Mouse (Mus musculus) embryonic facial prominence, embryonic 11.5 days (tissue): ENCODE measurements at regions not wholly inside any gene's neighbourhood (a gene's known extent, or its start where the extent isn't known, plus 50 kb on each side); places are given as distances from the start of the nearest gene placed in this dataset.

Experiments used
- ATAC-seq: fragments of 200-750 bp; cut with Nextera tagmentation; replicated peaks from 2 replicates; pipeline ENCODE4 v1.8.0; 2017; ENCODE audit warnings: low read depth; ENCODE audit not compliant: insufficient number of reproducible peaks, low FRiP score, low TSS enrichment
- DNase-seq: peaks from one replicate; pipeline ENCODE4 v3.0.0-alpha.2; 2015; ENCODE audit warnings: low spot score
- H3K27ac ChIP-seq: fragments of 300-500 bp; sonication (generic); replicated peaks from 2 replicates; pipeline ENCODE4 v1.5.1; 2014; ENCODE audit warnings: mild to moderate bottlenecking, low read depth, low read length, control low read depth
- H3K27me3 ChIP-seq: fragments of 300-500 bp; sonication (generic); 2 replicates; pipeline ENCODE4 v1.6.1; 2014; ENCODE audit warnings: mild to moderate bottlenecking, low read length, moderate library complexity, mixed read lengths; ENCODE audit not compliant: control insufficient read depth, insufficient read depth
- H3K36me3 ChIP-seq: fragments of 300-500 bp; sonication (generic); replicated peaks from 2 replicates; pipeline ENCODE4 v1.6.1; 2014; ENCODE audit warnings: low read depth, mild to moderate bottlenecking, low read length, moderate library complexity, mixed read lengths; ENCODE audit not compliant: control insufficient read depth, insufficient read depth
- H3K4me1 ChIP-seq: fragments of 300-500 bp; sonication (generic); 2 replicates; pipeline ENCODE4 v1.6.1; 2014; ENCODE audit warnings: low read length, mixed read lengths; ENCODE audit not compliant: control insufficient read depth, insufficient read depth
- H3K4me2 ChIP-seq: fragments of 300-500 bp; sonication (generic); 2 replicates; pipeline ENCODE4 v1.6.1; 2014; ENCODE audit warnings: low read depth, mild to moderate bottlenecking, control low read depth, low read length, moderate library complexity
- H3K4me3 ChIP-seq: fragments of 300-500 bp; sonication (generic); 2 replicates; pipeline ENCODE4 v1.5.1; 2014; ENCODE audit warnings: low read depth, low read length, control low read depth
- H3K9ac ChIP-seq: fragments of 300-500 bp; sonication (generic); replicated peaks from 2 replicates; pipeline ENCODE4 v1.6.1; 2014; ENCODE audit warnings: mild to moderate bottlenecking, control low read depth, low read length
- H3K9me3 ChIP-seq: fragments of 300-500 bp; sonication (generic); replicated peaks from 2 replicates; pipeline ENCODE4 v1.6.1; 2016; ENCODE audit warnings: mild to moderate bottlenecking, low read length, inconsistent platforms, mixed read lengths; ENCODE audit not compliant: control insufficient read depth
- WGBS: fragments of 180-500 bp; shearing (Covaris S2); extraction: QIAGEN DNeasy Blood & Tissue Kit; methylation state at CpG from one replicate; pipeline ENCODE4 v1.1.7; 2014; 5-methylcytosine and 5-hydroxymethylcytosine counted together

DNA sequence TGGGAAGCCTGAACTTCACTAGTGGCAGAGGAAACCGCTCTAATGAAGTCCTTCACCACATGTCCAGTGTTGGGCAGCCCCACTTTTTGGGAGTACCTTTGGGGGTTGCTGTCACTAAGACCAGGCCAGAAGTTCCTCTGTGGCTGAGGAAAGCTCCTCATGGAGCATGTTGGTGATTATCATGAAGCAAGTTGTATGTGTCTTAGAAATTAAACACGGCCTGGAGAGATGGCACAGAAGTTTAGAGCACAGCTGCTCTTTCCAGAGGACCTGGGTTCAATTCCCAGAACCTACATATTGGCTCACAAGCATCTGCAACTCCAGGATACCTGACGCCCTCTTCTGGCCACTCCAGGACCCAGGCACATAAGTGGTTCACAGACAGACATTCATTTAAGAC is 254.4 kb downstream of the Bcl11a start:
- no peak overlapping the region for H3K4me3 ChIP-seq
- no peaks in the 10 kb centered on the region for H3K9me3 ChIP-seq
- 89% methylated on average over 3 of the region's 3 CpGs for WGBS

DNA sequence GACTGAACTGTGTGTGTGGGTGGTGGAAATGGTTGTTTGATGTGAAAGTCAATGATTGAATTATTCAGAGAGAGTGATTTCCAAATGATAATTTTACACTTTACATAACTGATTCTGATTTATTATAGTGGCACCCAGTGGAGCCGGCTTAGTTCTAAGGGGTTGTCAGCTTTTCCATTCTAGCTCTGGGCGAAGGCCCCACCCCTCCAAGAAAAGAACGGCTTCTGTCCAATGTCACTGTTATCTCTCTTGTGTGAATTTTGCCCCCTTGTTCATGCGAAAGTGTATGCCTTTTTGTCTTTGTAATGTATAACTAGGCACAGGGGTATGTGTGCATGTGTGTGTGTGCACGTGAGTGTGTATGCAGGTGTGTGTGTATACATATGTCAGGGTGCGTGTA is 255.3 kb downstream of the Bcl11a start:
- DNase-seq (no peak), ATAC-seq (no peak)
- no peak overlapping the region for H3K4me3 ChIP-seq
- H3K27me3 ChIP-seq = no peaks in the 10 kb centered on the region
- no peak overlapping the region for H3K9ac ChIP-seq
- 92% methylated on average over 6 of the region's 6 CpGs for WGBS
- H3K4me2 ChIP-seq = no peak overlapping the region
- no peaks in the 10 kb centered on the region for H3K36me3 ChIP-seq
- H3K27ac ChIP-seq = no peak overlapping the region
- no peaks in the 10 kb centered on the region for H3K9me3 ChIP-seq
- no peaks in the 10 kb centered on the region for H3K4me1 ChIP-seq

More for the DNA sequence above, 254.4 kb downstream of the Bcl11a start:
- Histone ChIP-seq H3K36me3 (no peaks in the 10 kb centered on the region), H3K9ac (no peak overlapping the region), H3K27ac (no peak overlapping the region), H3K4me1 (no peaks in the 10 kb centered on the region), H3K4me2 (no peak overlapping the region), H3K27me3 (no peaks in the 10 kb centered on the region)
- ATAC-seq (no peak), DNase-seq (no peak)

DNA sequence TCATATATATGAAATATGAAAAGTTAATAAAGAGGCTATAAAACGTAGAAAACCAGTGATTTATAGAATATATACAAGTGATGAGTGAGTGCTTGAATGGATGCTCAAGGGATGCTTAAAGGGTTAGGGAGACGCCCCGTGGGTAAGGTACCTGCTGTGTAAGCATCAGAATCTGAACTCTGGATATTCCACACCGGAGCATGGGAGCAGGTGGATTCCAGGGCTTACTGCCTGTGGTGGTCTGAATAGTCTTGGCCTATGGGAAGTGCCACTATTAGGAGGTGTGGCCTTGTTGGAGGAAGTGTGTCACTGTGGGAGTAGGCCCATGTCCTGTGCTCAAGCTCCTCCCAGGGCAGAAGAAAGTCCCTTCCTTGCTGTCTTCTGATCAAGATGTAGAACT is 257.4 kb downstream of the Bcl11a start:
- H3K4me1 ChIP-seq = no peaks in the 10 kb centered on the region
- no peak for DNase-seq
- no peak for ATAC-seq
- H3K36me3 ChIP-seq = no peaks in the 10 kb centered on the region
- H3K4me2 ChIP-seq = no peak overlapping the region
- H3K4me3 ChIP-seq = no peak overlapping the region
- no peaks in the 10 kb centered on the region for H3K27me3 ChIP-seq
- H3K9ac ChIP-seq = no peak overlapping the region
- WGBS = 91% methylated on average over 4 of the region's 4 CpGs
- no peaks in the 10 kb centered on the region for H3K9me3 ChIP-seq
- H3K27ac ChIP-seq = no peak overlapping the region

DNA sequence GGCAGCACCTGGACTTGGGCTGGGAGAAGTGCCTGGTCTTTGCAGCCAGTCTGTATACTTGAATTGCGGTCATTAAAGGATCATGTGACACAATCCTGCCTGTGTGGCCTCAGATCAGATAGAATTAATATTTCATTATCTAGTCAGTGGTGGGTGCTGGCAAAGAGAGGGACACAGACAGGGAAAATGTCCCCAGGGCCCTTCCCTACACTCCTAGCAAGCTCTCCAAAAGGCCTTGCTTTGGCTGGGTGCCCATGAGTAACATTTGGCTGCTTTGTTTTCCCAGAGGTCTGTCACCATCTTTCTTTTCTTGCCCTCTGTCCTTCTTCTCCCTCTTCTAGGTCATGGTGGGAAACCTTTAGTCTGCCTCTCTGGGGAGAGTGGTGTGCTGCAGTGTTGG is 260.3 kb downstream of the Bcl11a start:
- ATAC-seq = no peak
- H3K4me2 ChIP-seq = no peak overlapping the region
- H3K27me3 ChIP-seq = no peaks in the 10 kb centered on the region
- no peaks in the 10 kb centered on the region for H3K4me1 ChIP-seq
- DNase-seq = no peak
- no peaks in the 10 kb centered on the region for H3K36me3 ChIP-seq
- 88% methylated on average over 1 of the region's 1 CpGs for WGBS
- no peaks in the 10 kb centered on the region for H3K9me3 ChIP-seq
- no peak overlapping the region for H3K9ac ChIP-seq
- H3K27ac ChIP-seq = no peak overlapping the region
- no peak overlapping the region for H3K4me3 ChIP-seq

DNA sequence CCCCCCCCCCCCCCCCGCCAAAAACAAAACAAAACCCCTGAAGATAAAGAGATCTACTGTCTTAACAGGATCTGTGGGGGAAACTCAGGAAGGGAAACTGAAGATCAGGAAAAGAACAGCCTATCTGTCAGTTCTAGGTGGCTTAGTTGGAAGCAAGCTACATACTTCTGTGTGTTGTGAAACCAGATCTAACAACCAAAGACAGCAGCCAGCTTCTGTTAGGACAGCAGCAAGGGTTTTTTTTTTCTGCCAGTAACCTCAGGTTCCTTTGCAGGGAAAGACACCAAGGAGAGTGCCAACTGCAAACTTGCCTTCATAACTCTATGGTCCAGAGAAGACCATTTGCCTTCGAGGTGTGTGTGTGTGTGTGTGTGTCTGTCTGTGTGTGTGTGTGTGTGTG is 261.2 kb downstream of the Bcl11a start:
- no peak for ATAC-seq

DNA sequence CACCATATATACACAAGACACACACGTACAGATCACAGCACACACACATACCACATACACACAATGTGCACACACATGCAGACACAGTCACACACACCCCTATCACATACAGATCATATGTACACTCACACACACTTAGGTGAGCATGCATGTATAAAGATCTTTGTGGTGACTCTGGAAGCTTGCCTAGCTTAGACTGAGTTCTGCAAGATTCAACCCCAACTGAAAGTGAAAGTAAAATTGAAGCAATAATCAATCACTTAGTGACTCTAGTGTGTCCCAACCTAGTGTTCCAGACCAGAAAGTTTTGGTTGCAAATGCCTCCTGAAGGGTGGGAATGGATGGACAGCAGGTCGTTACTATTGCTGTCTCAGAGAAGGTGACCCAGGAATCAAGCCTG is 262.8 kb downstream of the Bcl11a start:
- Histone ChIP-seq H3K4me1 (no peaks in the 10 kb centered on the region), H3K27me3 (no peaks in the 10 kb centered on the region), H3K9me3 (no peaks in the 10 kb centered on the region), H3K4me3 (no peak overlapping the region), H3K4me2 (no peak overlapping the region), H3K9ac (no peak overlapping the region), H3K36me3 (no peaks in the 10 kb centered on the region), H3K27ac (no peak overlapping the region)
- WGBS = 82% methylated on average over 2 of the region's 2 CpGs
- no peak for ATAC-seq
- no peak for DNase-seq

More for the DNA sequence above, 261.2 kb downstream of the Bcl11a start:
- 41% methylated on average over 2 of the region's 2 CpGs for WGBS
- H3K4me3 ChIP-seq = no peak overlapping the region
- H3K4me1 ChIP-seq = no peaks in the 10 kb centered on the region
- no peaks in the 10 kb centered on the region for H3K27me3 ChIP-seq
- no peak for DNase-seq
- no peaks in the 10 kb centered on the region for H3K9me3 ChIP-seq
- H3K4me2 ChIP-seq = no peak overlapping the region
- H3K9ac ChIP-seq = no peak overlapping the region
- H3K36me3 ChIP-seq = no peaks in the 10 kb centered on the region
- no peak overlapping the region for H3K27ac ChIP-seq

DNA sequence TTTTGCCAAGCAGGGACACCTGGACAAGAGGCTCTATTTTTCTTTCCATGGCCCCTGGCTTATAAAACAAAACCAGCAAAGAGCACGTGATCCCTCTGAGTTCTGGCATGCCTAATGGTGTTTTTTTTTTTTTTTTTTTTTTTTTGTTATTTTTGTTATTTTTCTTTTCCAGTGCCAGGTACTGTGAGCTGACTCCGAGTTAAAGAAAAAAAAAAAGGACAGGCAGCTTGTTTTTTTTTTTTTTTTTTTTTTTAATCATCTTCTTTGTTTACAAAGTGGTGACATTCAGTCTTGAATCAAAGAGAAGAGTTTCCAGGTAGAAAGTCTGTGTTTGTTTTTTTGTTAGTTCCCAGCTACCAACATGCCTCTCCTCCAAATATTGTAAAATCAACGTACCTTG is 263.8 kb downstream of the Bcl11a start:
- Histone ChIP-seq H3K27me3 (no peaks in the 10 kb centered on the region), H3K27ac (no peak overlapping the region), H3K4me1 (no peaks in the 10 kb centered on the region), H3K9me3 (no peaks in the 10 kb centered on the region), H3K36me3 (no peaks in the 10 kb centered on the region), H3K4me2 (no peak overlapping the region), H3K9ac (no peak overlapping the region), H3K4me3 (no peak overlapping the region)
- 69% methylated on average over 3 of the region's 3 CpGs for WGBS
- no peak for ATAC-seq
- DNase-seq = no peak

DNA sequence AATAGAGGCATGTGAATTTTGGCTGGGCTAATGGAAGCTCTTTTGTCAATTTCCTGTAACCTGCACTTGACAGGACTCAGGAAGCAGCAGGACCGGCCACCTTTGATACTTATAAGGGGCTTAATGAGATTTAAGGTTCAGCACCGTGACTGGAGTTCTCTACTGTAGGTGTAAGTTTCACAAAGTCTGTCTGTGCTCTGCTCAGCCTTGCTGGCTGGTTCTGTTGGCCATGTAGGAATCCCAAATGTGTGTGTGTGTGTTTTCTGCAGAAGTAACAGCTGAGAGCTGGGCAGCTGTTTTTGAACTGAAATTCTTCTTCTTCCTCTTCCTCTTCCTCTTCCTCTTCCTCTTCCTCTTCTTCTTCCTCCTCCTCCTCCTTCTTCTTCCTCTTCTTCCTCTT is 264.3 kb downstream of the Bcl11a start:
- no peak overlapping the region for H3K27ac ChIP-seq
- ATAC-seq (no peak), DNase-seq (peak; percentile 39)
- no peak overlapping the region for H3K4me3 ChIP-seq
- no peaks in the 10 kb centered on the region for H3K4me1 ChIP-seq
- H3K9ac ChIP-seq = no peak overlapping the region
- no peaks in the 10 kb centered on the region for H3K9me3 ChIP-seq
- H3K4me2 ChIP-seq = no peak overlapping the region
- H3K27me3 ChIP-seq = no peaks in the 10 kb centered on the region
- no peaks in the 10 kb centered on the region for H3K36me3 ChIP-seq
- WGBS = 26% methylated on average over 2 of the region's 2 CpGs

DNA sequence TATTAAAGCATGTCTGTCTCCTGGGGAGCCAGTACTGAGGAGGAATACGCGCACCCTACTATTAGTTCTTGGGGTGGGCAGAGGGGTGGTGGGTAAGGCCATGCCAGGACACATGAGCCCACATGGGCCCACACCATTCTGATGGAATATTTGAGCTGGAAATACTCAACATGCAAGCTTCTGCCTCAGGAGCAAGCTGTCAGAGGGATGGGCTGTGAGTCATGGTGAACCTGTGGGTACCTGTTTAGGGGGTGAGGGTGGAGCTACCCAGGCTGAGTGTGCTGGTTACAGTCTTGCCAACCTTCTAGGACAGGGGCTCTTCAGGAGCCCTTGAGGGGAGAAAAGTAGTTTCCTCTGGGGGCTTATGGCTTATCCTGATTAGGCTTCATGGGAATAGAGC is 264.9 kb downstream of the Bcl11a start:
- H3K4me3 ChIP-seq = no peak overlapping the region
- ATAC-seq (no peak), DNase-seq (no peak)
- no peaks in the 10 kb centered on the region for H3K9me3 ChIP-seq
- H3K4me2 ChIP-seq = no peak overlapping the region
- H3K27me3 ChIP-seq = no peaks in the 10 kb centered on the region
- 90% methylated on average over 2 of the region's 2 CpGs for WGBS
- no peak overlapping the region for H3K27ac ChIP-seq
- H3K9ac ChIP-seq = no peak overlapping the region
- no peaks in the 10 kb centered on the region for H3K36me3 ChIP-seq
- H3K4me1 ChIP-seq = no peaks in the 10 kb centered on the region
